Mouse (Mus musculus) hindbrain, embryonic 15.5 days (tissue): Measurements from ENCODE around the gene Mief2. TPM values are rescaled to one million over a fixed set of nuclear protein-coding genes. Genes with fewer than 3 reads are reported as not detected.

ENCODE experiments used
- ATAC-seq: fragments of 200-750 bp; cut with Nextera tagmentation; 2 replicates; pipeline ENCODE4 v1.8.0; 2017; ENCODE audit warnings: low read depth, moderate number of reproducible peaks, moderate TSS enrichment; ENCODE audit not compliant: low FRiP score
- H3K27ac ChIP-seq: fragments of 300-500 bp; sonication (generic); replicated peaks from 2 replicates; pipeline ENCODE4 v1.5.1; 2015; ENCODE audit warnings: mild to moderate bottlenecking, inconsistent platforms
- H3K27me3 ChIP-seq: fragments of 300-500 bp; sonication (generic); 2 replicates; pipeline ENCODE4 v1.6.1; 2015; ENCODE audit warnings: control low read depth, inconsistent platforms
- H3K36me3 ChIP-seq: fragments of 300-500 bp; sonication (generic); 2 replicates; pipeline ENCODE4 v1.6.1; 2015; ENCODE audit warnings: control low read depth, inconsistent platforms
- H3K4me1 ChIP-seq: fragments of 300-500 bp; sonication (generic); replicated peaks from 2 replicates; pipeline ENCODE4 v1.6.1; 2015; ENCODE audit warnings: control low read depth, inconsistent platforms
- H3K4me2 ChIP-seq: fragments of 300-500 bp; sonication (generic); 2 replicates; pipeline ENCODE4 v1.6.1; 2015; ENCODE audit warnings: moderate library complexity, mild to moderate bottlenecking, inconsistent platforms
- H3K4me3 ChIP-seq: fragments of 300-500 bp; sonication (generic); 2 replicates; pipeline ENCODE4 v1.5.1; 2015; ENCODE audit warnings: mild to moderate bottlenecking, inconsistent platforms
- H3K9ac ChIP-seq: fragments of 300-500 bp; sonication (generic); 2 replicates; pipeline ENCODE4 v1.6.1; 2015; ENCODE audit warnings: inconsistent platforms
- H3K9me3 ChIP-seq: fragments of 300-500 bp; sonication (generic); 2 replicates; pipeline ENCODE4 v1.6.1; 2016; ENCODE audit warnings: control low read depth, inconsistent platforms
- WGBS: fragments of 180-500 bp; shearing (Covaris S2); methylation state at CpG from one replicate; pipeline ENCODE4 v1.1.7; 2015; 5-methylcytosine and 5-hydroxymethylcytosine counted together
- polyA plus RNA-seq: library from polyadenylated mRNA; unstranded; fragments of >200 nt; fragmentation: Nextera tagmentation; extraction: Ambion mirVana; gene quantifications from 2 replicates; pipeline ENCODE4 v1.2.1, GENCODE M21; 2015

The Mief2 gene
- polyA plus RNA-seq, 1 experiment from 2014 or later, result 27.0 TPM

- Histone ChIP-seq H3K4me1 (peaks cover 32% of the 10 kb centered on the region), H3K36me3 (peaks cover 63% of the 10 kb centered on the region), H3K4me2 (no peak overlapping the region), H3K27ac (no peak overlapping the region), H3K27me3 (no peaks in the 10 kb centered on the region), H3K9me3 (no peaks in the 10 kb centered on the region), H3K4me3 (no peak overlapping the region), H3K9ac (no peak overlapping the region)
- 88% methylated on average over 14 of the region's 14 CpGs for WGBS
- ATAC-seq, result no peak
Measured at GRCm38 (mm10) chr11:60706696-60707480, 21.3 kb upstream of the Mief2 start.

GRCm38 (mm10) chr11:60707672-60708071 lies 20.5 kb upstream of the Mief2 start:
- Histone ChIP-seq H3K27me3 (no peaks in the 10 kb centered on the region), H3K4me1 (peaks cover 24% of the 10 kb centered on the region), H3K27ac (no peak overlapping the region), H3K9me3 (no peaks in the 10 kb centered on the region), H3K36me3 (peaks cover 70% of the 10 kb centered on the region), H3K9ac (no peak overlapping the region), H3K4me3 (no peak overlapping the region), H3K4me2 (no peak overlapping the region)
- WGBS, result 78% methylated on average over 3 of the region's 3 CpGs
- no peak for ATAC-seq

GRCm38 (mm10) chr11:60708631-60709030 lies 19.6 kb upstream of the Mief2 start:
- ATAC-seq, result no peak
- H3K36me3 ChIP-seq, result peaks cover 80% of the 10 kb centered on the region
- H3K4me2 ChIP-seq, result no peak overlapping the region
- 94% methylated on average over 10 of the region's 10 CpGs for WGBS
- H3K9ac ChIP-seq, result no peak overlapping the region
- no peak overlapping the region for H3K27ac ChIP-seq
- peaks cover 15% of the 10 kb centered on the region for H3K4me1 ChIP-seq
- H3K4me3 ChIP-seq, result no peak overlapping the region
- no peaks in the 10 kb centered on the region for H3K27me3 ChIP-seq
- H3K9me3 ChIP-seq, result no peaks in the 10 kb centered on the region

- 93% methylated on average over 45 of the region's 45 CpGs for WGBS
- H3K27ac ChIP-seq, result no peak overlapping the region
- no peak for ATAC-seq
Measured at GRCm38 (mm10) chr11:60709481-60710465, 18.4 kb upstream of the Mief2 start.

GRCm38 (mm10) chr11:60711218-60711617 lies 17.0 kb upstream of the Mief2 start:
- H3K4me3 ChIP-seq, result no peak overlapping the region
- H3K9ac ChIP-seq, result no peak overlapping the region
- H3K36me3 ChIP-seq, result peaks cover 96% of the 10 kb centered on the region
- no peaks in the 10 kb centered on the region for H3K27me3 ChIP-seq
- H3K27ac ChIP-seq, result no peak overlapping the region
- ATAC-seq, result no peak
- H3K9me3 ChIP-seq, result no peaks in the 10 kb centered on the region
- no peaks in the 10 kb centered on the region for H3K4me1 ChIP-seq
- WGBS, result 94% methylated on average over 17 of the region's 17 CpGs
- H3K4me2 ChIP-seq, result no peak overlapping the region

More at GRCm38 (mm10) chr11:60709481-60710465, 18.4 kb upstream of the Mief2 start:
- Histone ChIP-seq H3K9me3 (no peaks in the 10 kb centered on the region), H3K36me3 (peaks cover 90% of the 10 kb centered on the region), H3K9ac (no peak overlapping the region), H3K4me1 (peaks cover 10% of the 10 kb centered on the region; the same call in 1 of the 2 replicates), H3K4me3 (no peak overlapping the region), H3K27me3 (no peaks in the 10 kb centered on the region), H3K4me2 (no peak overlapping the region)

- H3K27me3 ChIP-seq, result no peaks in the 10 kb centered on the region
- peaks cover 96% of the 10 kb centered on the region for H3K36me3 ChIP-seq
- H3K9me3 ChIP-seq, result no peaks in the 10 kb centered on the region
- WGBS, result 94% methylated on average over 18 of the region's 18 CpGs
- H3K4me2 ChIP-seq, result no peak overlapping the region
- ATAC-seq, result no peak
- H3K4me1 ChIP-seq, result no peaks in the 10 kb centered on the region
- no peak overlapping the region for H3K27ac ChIP-seq
- no peak overlapping the region for H3K9ac ChIP-seq
- H3K4me3 ChIP-seq, result no peak overlapping the region
Measured at GRCm38 (mm10) chr11:60712040-60712439, 16.2 kb upstream of the Mief2 start.

GRCm38 (mm10) chr11:60712639-60713255 lies 15.5 kb upstream of the Mief2 start:
- Histone ChIP-seq H3K4me3 (no peak overlapping the region), H3K4me1 (no peaks in the 10 kb centered on the region), H3K4me2 (no peak overlapping the region), H3K27ac (no peak overlapping the region), H3K9ac (no peak overlapping the region), H3K27me3 (no peaks in the 10 kb centered on the region), H3K9me3 (no peaks in the 10 kb centered on the region), H3K36me3 (peaks cover 96% of the 10 kb centered on the region)
- WGBS, result 96% methylated on average over 13 of the region's 13 CpGs
- no peak for ATAC-seq

- H3K27me3 ChIP-seq, result no peaks in the 10 kb centered on the region
- H3K36me3 ChIP-seq, result peaks cover 98% of the 10 kb centered on the region
- H3K27ac ChIP-seq, result no peak overlapping the region
- H3K9me3 ChIP-seq, result no peaks in the 10 kb centered on the region
- H3K4me3 ChIP-seq, result no peak overlapping the region
- no peaks in the 10 kb centered on the region for H3K4me1 ChIP-seq
- WGBS, result 90% methylated on average over 5 of the region's 5 CpGs
- no peak overlapping the region for H3K9ac ChIP-seq
- no peak overlapping the region for H3K4me2 ChIP-seq
- no peak for ATAC-seq
Measured at GRCm38 (mm10) chr11:60715833-60716232, 12.4 kb upstream of the Mief2 start.

GRCm38 (mm10) chr11:60719263-60719662 lies 8.9 kb upstream of the Mief2 start:
- H3K4me1 ChIP-seq, result no peaks in the 10 kb centered on the region
- H3K36me3 ChIP-seq, result peaks cover 100% of the 10 kb centered on the region
- no peak overlapping the region for H3K4me2 ChIP-seq
- H3K4me3 ChIP-seq, result no peak overlapping the region
- WGBS, result 93% methylated on average over 5 of the region's 5 CpGs
- no peaks in the 10 kb centered on the region for H3K9me3 ChIP-seq
- no peaks in the 10 kb centered on the region for H3K27me3 ChIP-seq
- no peak overlapping the region for H3K27ac ChIP-seq
- no peak for ATAC-seq
- H3K9ac ChIP-seq, result no peak overlapping the region

- no peaks in the 10 kb centered on the region for H3K27me3 ChIP-seq
- ATAC-seq, result peak; percentile 68
- WGBS, result 0% methylated on average over 61 of the region's 71 CpGs
- peak within 1 kb of the TSS; percentile 77 for H3K9ac ChIP-seq
- H3K4me2 ChIP-seq, result peak within 1 kb of the TSS; percentile 77
- H3K27ac ChIP-seq, result peak within 1 kb of the TSS; percentile 92
- no peaks in the 10 kb centered on the region for H3K9me3 ChIP-seq
- peaks cover 36% of the 10 kb centered on the region for H3K4me1 ChIP-seq
- peak within 1 kb of the TSS; percentile 69 for H3K4me3 ChIP-seq
- H3K36me3 ChIP-seq, result peaks cover 38% of the 10 kb centered on the region
Measured at GRCm38 (mm10) chr11:60726601-60727391, 1.4 kb upstream of the Mief2 start, which contains the start of gene Flii. Flii (minus strand) TSS chr11:60727263.
